Mouse (Mus musculus) ovary, postnatal 10 days (tissue): Measurements from ENCODE around the gene Cyp27b1.

Experiments
- DNase-seq: peaks from one replicate; pipeline ENCODE4 v3.0.0; 2022; ENCODE audit warnings: low spot score

The Cyp27b1 gene

GRCm38 (mm10) chr10:127091507-127092396 lies 43.7 kb downstream of the Cyp27b1 start:
- no peak for DNase-seq

GRCm38 (mm10) chr10:127092742-127093141 lies 44.7 kb downstream of the Cyp27b1 start:
- no peak for DNase-seq

DNA sequence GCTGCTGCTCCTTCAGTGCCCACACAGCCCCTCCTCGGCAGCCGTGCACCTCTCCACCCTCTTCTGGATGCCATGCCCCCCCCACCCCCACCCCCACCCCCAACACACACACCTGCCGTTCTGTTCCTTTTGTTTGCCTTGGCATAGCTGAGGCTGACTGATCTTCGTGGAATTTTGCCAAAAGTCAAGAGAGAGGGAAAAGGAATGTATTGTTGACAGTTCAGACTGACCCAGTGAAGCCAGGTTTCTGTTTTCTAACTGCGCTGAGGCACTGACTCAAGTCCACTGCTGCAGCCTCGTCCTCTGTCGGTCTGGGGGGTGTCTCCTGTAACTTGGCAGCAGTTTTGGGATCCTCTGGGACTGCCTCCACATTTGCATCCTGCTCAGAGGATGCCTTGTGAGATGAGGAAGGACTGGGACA lies 46.3 kb downstream of the Cyp27b1 start:
- no peak for DNase-seq

DNA sequence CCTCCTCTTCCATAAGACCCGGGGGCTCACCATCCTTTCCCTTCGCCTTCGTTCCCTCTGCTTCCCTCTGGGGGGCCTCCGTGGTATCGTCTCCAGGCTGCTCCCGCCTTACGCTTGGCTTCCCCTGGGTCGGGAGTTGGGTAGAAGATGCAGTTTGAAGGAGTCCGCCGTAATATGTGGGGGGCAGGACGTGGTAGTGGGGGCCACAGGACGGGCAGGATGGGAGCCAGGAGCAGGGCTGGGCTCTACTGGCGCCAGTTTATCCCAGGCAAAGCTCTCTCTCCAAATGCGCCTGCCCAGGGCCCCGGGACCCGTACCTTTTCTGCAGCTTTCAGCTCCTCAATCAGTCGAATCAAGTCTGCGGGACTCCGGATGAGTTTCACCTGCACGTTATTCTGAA lies 50.5 kb downstream of the Cyp27b1 start:
- DNase-seq = no peak

- DNase-seq = no peak
Observed at GRCm38 (mm10) chr10:127099191-127099590, 51.1 kb downstream of the Cyp27b1 start.

- no peak for DNase-seq
Observed at GRCm38 (mm10) chr10:127099868-127100267, 51.8 kb downstream of the Cyp27b1 start.

DNA sequence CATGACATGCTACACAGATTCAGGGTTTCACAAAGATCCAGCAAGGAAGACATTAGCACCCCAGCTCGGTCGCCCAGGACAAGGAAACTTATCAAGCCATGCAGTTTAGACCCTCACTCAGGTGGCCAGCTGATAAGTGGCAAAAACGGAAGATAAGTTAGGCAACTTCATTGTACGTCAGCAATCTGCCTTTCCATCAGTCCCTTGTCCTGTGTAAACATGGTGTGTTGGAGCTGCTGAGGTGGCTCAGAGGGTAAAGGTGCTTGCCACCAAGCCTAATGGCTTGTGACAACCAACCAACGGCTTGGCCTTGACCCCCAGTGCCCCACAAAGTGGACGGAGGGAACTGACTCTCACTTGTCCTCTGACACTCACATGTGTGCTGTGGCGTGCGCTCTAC lies 52.4 kb downstream of the Cyp27b1 start:
- DNase-seq = no peak

DNA sequence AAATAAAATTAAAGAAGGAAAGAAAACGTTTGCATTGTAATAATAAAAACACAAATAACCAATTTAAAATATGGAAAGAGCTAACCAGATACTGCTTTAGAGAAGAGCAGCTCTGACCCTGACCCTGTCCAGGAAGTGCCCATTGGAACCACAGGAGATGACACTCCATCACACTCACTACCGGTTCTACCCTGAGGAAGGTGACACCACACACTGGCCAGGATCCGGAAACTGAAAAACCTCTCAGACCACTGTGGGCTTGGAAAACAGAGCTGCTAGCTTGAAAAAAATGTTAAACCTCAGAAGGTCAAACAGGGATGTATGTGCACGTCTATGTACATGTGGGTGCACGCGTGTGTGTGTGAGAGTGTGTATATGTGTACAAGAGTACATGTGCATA lies 53.1 kb downstream of the Cyp27b1 start:
- no peak for DNase-seq
